Mouse (Mus musculus) lung, adult 18-20 months (tissue): ENCODE data around the gene Hist1h2bc.
"Not testable (repeated sequence)": the region's sequence is repeated elsewhere in the genome, so short reads cannot be mapped to it uniquely, and the experiment has no call there.

Source experiments
- DNase-seq, 2 experiments: peaks; one replicate each; pipeline ENCODE4 v3.0.0; 2022; ENCODE audit warnings: mixed read lengths in 2 of 2

Gene Hist1h2bc

DNA sequence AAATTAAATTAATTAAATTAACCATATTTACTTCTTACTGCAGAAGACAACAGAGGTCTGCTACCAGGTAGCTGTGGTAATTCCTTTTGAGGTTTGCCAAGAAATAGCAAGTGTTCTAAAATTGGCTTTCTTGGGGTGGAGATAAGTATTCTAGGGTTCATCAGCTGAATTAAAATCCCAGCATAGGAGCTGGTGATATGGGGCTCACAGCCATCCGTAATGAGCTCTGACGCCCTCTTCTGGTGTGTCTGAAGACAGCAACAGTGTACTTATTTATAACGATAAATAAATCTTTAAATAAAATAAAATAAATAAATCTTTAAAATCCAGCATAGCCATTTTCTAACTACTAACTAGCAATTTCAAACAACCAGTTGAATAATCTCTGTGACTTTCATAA lies 15.8 kb downstream of the Hist1h2bc start:
- DNase-seq, result no peak

DNA sequence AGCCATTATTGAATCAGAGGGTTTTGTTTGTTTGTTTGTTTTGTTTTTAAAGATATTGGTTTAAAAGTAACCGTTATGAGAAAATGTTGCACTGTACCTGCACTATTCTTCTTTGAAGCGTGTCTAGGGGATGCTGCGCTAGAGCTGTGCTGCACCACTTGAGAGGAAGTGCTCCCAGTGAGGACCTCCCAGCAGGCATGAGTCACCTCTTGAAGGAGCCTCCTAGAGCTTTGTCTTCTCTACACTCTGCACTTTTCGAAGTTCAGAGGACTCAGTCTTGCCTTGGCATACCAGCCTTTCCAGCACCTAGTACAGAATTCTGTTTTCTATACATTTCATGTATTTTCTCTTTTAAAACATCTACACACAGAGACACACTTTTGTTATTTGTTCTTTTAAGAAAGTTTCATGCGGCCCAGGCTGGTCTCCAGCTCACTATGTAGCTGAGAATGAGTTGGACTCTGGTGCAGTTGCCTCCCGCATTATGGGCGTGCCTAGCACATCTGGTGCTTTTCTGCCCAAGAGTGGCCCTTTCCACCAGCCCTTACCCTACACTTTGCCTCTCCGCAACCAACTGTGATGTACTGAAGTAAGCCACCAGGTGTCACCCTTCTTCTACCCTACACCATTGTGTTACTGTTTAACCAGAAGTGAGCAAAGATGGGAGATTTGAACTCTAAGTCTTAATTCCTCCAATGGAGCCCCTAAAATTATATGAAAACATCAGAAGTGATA lies 17.0 kb downstream of the Hist1h2bc start:
- peak; percentile 75 to 81 for DNase-seq

DNA sequence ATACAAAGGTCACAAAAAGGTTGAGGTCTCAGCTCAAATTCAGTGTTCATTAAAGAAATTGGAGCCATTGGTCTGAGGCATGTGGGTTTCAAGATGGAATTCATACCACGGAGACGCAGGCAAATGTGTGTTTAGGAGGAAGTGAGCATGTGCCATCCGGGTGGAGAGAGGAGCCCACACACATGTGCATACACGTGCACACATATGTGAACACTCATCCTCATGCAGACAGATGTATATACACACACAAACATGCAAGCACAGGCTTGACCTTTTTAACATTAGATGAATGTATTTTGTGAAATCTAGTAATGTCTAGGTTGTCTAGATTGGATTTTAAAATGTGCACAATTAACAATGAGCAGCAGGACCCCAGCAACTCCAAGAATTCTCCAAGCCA lies 18.2 kb downstream of the Hist1h2bc start:
- no peak for DNase-seq

DNA sequence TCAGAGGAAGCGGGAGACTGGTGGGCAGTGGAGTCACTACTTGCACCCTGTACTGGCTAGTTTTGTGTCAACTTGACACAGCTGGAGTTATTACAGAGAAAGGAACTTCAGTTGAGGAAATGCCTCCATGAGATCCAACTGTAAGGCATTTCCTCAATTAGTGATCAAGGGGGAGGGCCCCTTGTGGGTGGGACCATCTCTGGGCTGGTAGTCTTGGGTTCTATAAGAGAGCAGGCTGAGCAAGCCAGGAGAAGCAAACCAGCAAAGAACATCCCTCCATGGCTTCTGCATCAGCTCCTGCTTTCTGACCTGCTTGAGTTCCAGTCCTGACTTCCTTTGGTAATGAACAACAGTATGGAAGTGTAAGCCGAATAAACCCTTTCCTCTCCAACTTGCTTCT lies 18.8 kb downstream of the Hist1h2bc start:
- DNase-seq, result not testable (repeated sequence)

DNA sequence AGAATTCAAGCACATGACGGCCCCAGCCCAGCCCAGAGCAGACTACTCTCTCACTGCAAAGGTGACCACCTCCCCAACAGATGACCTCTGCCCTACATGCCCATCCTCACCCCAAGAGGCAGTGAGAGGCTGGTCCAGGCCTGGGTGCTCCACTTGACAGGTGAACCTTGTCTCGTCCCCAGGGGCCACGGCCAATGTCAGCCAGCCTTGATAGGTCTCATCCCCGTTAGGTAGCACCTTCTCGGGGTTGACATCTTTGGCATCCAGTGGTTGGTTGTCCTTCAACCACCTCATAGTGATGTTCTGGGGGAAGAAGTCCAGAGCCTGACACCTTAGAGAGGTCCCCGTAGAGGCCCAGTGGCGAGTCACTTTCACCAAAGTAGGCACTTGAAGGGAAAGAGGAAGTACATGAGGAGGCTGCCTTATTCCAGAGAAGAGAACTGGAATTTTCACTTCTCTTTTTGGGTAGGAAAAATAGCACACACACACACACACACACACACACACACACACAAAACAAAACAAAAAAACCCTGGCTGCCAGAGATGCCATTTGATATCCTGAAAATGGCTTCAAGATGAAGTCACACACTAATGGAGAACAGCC lies 21.9 kb downstream of the Hist1h2bc start:
- no peak for DNase-seq

DNA sequence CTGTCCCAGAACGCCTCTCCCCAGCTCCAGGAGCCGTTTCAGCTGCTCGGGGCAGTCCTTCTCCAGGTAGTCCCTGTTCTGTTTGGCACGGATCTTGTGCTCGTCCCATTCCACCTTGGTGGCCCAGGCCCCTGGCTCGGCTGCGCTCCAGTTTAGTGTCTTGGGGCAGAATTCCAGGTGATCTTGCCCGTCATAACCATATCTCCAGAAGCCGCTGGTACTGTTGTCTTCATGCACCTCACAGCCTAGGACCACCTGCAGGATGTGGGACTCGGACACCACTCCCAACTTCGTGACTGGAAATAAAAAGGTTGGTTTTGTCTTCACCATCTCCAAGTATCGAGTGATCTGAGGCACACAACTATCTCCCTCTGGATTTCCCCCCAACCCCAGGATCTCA lies 22.8 kb downstream of the Hist1h2bc start:
- DNase-seq, result no peak

DNA sequence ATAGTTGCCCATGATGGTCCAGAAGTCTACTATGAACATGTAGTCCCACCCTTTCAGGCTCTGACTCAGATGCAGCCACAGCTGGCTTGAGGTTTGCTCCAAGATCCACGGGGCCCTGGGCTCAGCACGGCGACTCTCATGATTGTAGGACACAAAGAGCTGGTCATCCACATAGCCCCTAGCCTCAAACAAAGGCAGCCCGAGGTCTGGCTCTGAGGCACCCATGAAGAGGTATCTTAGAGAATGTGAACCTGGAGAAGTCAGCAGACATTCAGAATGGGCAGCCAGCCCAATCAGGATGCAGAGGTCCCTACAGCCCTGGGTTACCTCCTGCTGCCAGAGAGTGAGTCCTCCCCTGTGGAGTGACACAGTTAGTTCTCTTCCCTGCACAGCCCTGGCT lies 24.0 kb downstream of the Hist1h2bc start:
- DNase-seq, result no peak

DNA sequence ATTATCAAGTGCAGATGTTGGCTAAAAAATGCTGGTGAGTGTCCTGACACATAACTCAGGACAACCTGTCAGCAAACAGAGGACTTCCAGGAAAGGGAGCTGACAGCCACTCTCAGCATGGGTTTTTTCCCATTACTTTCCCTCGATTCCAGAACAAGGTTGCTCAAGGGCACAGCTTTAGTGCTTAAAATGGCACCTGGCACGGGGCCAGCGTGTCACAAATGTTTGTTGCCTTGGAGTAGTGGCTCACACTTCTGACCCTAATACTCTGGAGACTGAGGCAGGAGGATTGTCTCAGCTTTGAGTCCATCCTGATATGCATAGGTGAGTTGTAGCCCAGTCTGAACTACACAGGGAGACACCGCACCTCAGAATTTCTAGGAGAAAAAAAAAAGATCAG lies 24.7 kb downstream of the Hist1h2bc start:
- no peak for DNase-seq

DNA sequence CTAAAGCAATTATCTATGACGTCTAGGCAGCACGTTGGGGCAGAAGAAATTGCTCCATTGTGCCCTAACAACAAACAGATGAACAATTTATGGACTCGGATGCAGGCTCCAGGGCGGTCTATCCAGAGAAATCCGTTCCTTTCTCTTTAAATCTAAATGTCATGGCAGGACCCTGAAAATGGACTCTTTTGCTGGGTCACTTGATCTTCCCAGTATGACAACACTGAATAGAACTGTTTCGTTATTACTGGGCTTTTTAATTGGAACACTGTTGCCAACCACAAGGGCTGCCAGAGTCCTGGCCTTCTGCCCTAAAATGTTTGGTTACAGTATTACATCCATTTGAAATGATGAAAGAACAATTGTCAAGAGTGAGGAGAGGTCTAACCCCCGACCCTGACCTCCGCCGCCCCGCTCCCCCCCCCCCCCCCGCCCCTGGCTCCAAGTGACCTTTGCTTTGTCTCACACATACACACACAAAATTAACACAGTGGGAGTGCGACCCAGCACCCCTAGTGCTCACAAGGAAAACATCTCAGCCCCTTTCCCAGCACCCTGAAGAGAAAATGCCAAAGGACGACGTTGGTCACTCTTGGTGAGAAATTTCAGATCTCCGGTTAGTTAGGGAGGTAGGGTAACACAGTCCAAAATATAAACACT lies 25.8 kb downstream of the Hist1h2bc start:
- no peak for DNase-seq

DNA sequence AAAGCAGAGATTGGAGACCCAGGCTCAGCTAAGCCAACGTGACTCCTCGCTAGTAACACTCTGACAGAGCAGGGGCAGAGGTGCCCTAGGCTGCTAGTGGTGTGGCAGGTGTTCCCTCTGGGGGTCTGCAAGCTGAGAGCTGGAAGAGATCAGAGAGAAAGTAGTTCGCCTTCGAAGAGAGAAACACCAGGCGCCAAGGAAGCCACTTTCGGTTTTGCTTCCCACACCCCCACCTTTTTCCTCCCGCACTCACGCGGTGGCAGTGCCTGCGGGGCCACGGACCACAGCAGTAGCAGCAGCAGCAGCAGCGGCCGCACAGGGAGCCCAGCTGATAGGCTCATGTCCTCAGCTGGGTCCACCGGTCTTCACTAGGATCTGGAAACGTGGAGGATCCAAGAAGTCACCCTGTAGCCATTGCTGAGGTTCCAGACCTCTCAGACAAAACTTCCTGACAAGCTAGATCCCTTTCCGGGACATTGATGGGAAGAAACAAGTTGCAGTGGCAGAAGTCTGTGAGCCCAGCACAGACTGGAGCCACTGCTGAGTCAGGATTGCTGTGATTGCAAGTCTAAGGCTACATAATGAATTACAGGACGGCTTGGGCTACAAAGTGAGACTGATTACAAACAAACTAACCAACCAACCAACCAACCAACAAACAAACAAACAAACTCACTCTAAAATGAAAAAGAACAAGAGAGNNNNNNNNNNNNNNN lies 26.5 kb downstream of the Hist1h2bc start, which contains the start of gene Hfe:
Gene Hfe (minus strand): TSS at position 481 of the 716 bp plus-strand sequence.
- DNase-seq, result peak; percentile 73 to 75

DNA sequence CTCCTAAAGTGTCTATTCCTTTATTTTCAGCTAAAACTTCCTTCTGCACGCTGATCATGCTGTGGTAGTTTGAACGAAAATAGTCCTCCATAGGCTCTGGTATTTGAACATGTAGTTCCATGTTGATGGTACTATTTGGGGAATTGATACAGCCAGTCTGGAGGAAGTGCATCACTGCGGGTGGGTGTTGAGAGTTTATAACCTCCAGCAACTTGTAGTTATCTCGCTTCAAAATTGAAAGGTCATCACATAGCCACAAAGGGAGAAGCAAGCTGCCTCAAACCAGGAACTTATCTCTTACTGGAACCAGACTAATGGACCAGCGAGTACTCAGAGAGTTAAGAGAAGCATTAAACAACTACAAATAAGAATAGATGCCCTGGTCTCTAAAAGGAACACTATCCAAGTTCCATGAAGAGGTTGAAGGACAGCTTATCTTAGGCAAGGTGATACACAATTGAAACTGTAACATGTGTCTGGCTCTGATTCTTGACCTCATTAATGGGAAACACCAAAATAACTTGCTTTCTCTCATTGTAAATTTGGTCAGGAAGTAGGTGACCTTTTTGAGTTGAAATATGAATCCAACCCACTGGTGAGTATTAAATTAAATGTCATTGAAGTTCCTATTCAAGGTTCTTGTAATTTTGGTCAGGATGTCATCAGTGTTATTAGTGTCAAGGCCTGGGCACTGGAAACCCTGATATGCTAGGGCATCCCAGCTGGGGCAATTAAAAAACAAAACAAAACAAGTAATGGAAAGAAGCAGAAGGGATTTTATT lies 32.5 kb downstream of the Hist1h2bc start:
- no peak for DNase-seq

DNA sequence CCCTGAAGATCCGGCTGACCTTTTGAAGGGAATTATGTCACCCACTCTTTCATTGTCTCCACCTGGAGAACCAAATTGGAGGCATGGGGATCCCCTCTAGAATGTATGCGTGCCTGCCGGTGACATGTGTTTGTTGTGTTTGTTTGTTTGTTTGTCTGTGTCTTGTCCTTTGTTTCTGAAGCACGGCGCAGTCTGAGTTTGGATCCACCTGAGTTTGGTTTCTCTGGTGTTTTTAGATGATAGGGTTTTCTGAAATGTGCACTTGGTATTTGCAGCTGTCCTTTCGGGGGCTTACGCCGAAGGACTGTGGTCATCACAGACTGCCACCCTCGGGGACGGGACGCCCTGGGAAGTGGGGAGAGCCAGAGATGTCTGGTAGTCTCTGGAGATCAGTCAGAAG lies 33.2 kb downstream of the Hist1h2bc start:
- no peak for DNase-seq

DNA sequence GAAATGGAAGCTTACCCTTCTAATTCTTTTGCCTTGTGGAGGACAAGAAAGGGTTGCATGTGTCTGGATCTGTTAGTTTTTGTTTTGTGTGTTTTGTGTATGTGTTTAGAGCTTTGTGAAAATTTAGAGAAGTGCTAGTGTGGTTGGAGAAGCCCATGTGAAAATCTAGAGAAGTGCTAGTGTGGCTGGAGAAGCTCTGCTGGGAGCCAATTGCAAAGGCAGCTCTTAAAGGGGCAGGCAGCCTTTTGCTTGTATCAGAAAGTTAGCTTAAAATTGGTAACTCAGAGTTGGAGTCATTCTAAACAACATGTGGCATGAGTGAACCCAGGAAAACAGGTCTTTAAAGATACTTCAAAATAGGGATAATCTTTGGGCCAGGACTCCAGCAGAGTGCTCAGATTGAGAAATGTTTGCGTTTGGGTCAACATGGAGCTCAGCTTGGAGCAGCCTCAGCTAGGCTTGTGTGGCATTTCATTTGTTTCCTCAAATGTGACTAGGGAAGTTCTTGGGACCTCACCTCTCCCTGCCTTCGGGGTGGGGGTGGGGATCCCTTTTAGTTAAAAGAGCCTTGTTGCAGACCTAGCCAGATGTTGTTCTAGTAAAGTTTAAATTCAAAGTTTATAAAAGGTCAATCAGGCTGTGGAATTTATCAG lies 33.7 kb downstream of the Hist1h2bc start:
- not testable (repeated sequence) for DNase-seq

DNA sequence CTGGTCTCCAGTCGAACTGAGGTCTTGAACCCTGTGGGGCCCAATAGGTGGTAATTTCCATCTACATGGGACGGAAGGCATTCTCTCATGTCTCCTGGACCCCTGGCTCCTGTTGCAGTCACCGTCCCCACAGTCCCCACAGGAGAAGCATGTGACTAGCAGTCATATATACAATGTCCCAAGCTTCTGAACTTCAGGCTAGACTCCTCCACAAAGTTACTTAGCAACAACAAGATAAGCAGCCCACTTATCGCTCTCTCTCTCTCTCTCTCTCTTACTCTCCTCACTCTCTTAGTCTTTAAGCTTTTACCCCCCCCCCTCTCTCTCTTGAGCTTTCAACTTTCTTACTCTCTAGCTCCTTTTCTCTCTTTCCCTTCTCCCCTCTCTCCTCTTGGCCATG lies 40.2 kb downstream of the Hist1h2bc start:
- DNase-seq, result no peak

DNA sequence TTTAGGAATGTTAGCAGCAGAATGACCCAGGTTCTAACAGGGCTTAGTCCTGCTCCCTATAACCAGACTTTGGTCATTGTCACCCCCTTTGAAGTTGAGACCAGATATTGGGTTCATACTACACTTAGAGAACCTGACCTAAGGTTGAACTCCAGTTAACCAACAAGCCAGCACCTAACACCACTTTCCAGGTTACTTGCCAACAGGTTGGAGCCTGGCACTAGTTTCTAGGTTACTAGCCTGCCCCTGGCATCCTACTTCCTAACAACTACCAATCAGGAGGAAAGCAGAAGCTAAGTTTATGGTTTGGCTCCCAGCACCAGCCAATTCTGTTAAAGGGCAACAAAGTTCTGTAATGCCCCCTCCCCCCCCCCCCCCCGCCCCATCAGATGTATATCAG lies 41.2 kb downstream of the Hist1h2bc start:
- no peak for DNase-seq

DNA sequence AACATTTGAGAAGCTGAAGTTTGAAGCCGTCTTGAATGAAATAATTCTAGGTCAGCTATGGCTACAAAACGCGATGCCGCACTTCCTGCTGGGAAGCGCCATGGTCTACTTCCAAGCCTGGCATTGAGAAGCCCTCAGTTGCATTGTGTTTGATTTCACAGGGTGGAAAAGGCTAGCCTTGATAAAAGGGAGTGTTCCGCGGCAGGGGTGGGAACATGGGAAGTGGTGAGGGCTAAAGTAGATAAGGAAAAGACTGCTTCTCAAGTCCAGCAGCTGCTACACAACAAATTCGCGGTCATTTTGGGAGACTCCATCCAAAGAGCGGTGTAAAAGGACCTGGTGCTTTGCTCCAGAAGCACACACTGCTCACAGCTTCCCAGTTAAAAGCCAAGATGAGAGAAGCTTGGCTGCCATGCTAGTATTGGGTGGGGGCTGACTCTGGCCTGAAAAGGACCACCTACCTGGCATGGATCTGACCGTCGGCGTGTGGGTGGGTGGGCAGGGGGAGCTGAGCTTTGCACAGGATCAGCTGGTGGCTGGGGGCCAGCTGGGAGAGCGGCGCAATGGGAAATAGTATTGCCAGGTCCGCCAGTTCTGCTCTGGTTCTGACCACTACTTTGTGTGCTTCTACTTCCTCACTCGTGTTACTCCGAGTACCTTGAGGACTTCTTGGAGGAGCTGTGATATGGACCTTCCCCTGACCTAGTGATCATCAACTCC lies 44.6 kb downstream of the Hist1h2bc start:
- no peak for DNase-seq

DNA sequence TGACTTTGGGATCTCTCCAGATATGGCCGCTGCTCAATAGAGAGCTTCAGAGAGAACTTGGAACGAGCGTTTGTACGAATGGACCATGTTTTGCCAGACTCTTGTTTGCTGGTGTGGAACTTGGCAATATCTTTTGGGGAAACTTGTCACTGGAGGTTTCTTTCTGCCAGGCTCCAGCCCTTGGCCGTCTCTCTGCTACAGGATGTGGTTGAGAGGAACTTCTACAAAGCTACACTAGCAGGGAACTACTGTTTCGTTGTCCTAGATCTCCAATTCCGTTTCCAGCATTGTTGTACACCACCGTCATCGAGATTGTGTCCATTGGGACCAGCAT lies 45.2 kb downstream of the Hist1h2bc start:
- DNase-seq, result no peak

DNA sequence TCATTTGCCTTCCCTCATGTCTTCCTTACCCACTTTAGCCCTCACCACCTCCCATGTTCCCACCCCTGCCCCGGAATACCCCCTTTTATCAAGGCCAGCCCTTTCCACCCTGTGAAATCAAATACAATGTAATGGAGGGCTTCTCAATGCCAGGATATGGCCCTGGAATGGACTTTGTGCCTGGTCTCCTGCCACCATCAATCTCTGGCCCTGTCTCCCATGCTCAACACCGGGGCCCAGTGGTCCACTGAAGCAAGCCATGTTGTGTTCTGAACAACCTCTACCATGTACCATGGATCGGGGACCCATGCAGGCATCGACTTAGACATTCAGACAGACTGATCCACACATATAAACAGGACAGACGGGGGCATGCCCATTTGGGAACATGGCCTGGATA lies 45.7 kb downstream of the Hist1h2bc start:
- no peak for DNase-seq

DNA sequence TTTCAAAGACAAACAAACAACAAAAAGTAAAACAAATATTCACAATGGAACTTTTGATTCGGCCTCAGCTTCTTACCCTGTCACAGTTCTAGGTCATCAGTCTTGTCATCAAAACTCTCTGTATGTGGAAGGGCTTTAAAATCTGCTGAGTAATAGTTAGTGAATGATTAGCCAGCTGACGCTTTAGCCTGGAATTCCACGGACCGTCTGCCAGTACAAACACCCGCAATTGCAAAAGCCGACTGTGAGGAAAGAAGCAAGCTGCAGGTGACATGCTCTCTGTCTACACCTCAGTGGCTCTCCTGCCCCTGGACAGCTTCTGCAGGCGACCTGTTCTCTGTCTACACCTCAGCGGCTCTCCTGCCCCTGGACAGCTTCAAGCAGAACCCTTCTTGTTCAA lies 46.5 kb downstream of the Hist1h2bc start:
- peak; percentile 68 to 80 for DNase-seq

DNA sequence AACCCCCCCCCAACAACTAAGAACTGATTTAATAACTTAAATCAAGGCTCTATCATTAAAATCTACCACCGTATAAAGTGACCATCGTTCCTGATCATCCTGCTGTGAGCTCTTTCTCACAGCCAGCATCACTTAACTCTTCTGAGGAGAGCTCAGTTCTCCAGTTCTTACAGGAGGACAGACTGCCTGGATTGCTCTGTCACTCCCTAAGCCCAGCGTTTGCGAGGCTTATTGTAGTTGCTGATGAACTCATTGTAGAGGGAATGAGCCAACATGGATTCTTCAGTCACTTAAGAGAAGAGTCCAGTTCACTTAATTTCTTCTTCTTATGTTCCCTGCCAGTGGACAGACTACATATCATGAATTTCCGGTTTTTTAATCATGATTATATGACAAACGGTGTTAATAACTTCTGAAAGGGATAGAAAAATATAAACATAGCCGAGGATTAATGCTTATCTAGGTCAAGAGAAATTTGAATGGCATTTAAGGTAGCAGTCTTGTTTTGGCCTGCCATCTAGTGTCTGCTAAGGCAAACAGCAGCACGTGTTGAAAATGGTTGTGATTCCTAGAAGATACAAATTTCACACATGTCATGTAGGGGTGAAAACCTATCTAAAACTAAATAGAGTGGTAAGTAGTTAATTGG lies 48.3 kb downstream of the Hist1h2bc start:
- peak in 1 of 2 experiments; percentile 28 for DNase-seq

DNA sequence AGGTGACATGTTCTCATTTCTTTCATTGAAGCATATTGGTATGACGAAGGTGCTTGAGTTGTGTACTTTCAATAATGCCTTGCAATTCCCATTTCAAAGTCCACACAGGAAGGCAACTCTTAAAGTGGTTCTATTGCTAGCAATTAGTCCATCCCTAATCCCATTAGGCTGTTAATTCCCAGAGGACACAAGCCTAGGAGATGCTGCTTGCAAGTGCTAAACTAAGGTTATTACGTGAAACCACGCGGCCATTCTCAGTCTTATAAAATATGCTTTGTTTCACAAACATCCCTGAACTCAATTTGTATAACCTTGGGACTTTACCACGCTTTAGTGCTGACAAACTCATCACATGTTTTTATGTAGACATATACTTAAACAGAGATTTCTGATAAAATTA lies 53.1 kb downstream of the Hist1h2bc start:
- DNase-seq, result no peak
